Mouse (Mus musculus) spleen, postnatal 14 days (tissue): ENCODE data around the gene Hrk.

Experiments used
- DNase-seq, 2 experiments: peaks; one replicate each; pipeline ENCODE4 v3.0.0; 2021 to 2022; ENCODE audit warnings: low spot score in 2 of 2

Gene Hrk

GRCm38 (mm10) chr5:118217410-118217809 lies 53.0 kb downstream of the Hrk start:
- no peak for DNase-seq

DNA sequence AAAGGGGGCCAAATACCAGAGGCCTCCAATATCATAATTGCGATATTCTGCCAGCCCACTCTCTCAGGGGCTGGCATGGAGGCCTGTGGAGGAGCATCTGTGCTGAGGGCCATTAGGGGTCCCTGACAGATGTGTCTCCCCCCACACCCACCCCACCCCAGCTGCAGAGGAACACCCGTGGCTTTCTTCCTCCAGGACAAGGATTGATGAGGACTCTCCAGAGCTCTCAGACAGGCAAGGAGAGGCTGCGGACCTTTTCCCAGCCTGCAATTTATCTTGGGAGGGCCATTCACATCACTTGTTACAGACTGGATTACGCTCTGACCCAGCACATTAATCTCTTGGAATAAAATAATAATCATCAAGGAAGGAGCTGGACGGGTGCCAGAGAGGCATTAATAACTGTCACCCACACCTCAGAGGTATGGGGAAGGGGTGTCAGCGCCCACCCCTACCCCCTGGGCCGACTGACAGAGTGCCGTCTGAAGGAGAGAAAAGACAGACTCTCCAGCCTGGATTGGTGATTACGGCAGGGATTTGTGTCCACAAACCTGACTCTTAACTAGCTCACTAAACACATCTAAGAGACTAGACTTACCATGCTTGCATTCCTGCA lies 58.8 kb downstream of the Hrk start:
- DNase-seq, result no peak

DNA sequence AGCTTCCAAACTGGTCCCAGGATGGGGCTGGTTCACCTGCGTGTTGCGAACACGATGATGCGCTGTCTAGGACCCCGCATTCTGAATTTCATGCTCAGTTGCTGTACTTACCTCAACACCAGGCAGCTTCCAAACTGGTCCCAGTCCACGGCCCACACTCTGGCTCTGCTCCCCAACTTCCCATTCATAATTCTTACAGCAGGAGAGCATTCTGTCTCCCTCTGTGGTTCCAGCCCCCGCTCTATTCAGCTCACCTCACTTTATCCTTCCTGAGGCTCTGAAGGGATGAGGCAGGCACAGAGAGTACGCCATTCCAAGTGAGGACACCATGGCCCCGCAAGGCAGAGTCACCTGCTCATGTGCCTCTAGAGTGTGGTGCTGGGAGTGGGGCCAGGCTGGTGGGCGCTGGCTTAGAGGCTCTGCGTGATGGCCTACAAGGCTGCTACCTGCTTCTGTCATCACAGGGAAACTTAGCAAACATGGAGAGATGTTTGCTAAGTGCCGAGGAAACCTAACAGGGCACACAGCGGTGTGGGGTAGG lies 65.7 kb downstream of the Hrk start:
- DNase-seq, result no peak

DNA sequence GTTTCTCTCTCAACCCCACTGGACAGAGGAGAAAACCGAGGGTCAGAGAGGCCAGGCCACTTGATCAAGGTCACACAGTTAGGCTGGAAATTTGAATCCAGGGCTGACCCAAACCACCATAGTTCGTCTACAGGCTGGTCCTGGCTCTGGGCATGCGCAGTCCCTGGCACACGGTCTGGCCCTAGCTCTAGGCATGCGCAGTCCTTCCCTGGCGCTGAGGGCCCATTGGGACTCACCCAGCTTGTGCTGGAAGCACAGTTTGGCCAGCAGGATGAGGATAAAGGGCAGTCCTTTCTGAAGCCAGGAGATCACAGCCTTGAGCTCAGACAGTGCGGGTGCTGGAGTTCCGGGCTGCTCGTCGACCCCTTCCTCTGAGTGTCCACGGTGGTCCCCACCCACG lies 72.4 kb downstream of the Hrk start:
- DNase-seq, result no peak
